Mouse (Mus musculus) macrophage (primary cell): Measurements from ENCODE around the gene Odf2. TPM values are rescaled to one million over a fixed set of nuclear protein-coding genes. Genes with fewer than 3 reads are reported as not detected.
A peak's percentile ranks its signal among the peaks of the same experiment; 100 is the strongest.
"Not testable (repeated sequence)": the region's sequence is repeated elsewhere in the genome, so short reads cannot be mapped to it uniquely, and the experiment has no call there.

ENCODE experiments used
- H3K27ac ChIP-seq: fragments of 350-480 bp; formaldehyde crosslinking; 2 replicates; pipeline ENCODE4 v1.9.0; 2021
- H3K36me3 ChIP-seq: fragments of 350-480 bp; formaldehyde crosslinking; 2 replicates; pipeline ENCODE4 v1.9.0; 2021; ENCODE audit errors: inconsistent target
- H3K4me3 ChIP-seq: fragments of 350-480 bp; formaldehyde crosslinking; 2 replicates; pipeline ENCODE4 v1.9.0; 2021; ENCODE audit errors: inconsistent target
- H3K79me2 ChIP-seq: fragments of 350-480 bp; formaldehyde crosslinking; 2 replicates; pipeline ENCODE4 v1.9.0; 2021; ENCODE audit errors: inconsistent target
- WGBS: methylation state at CpG from one replicate; pipeline ENCODE4 v1.1.7; 2026; ENCODE audit warnings: inconsistent platforms; ENCODE audit not compliant: missing documents; 5-methylcytosine and 5-hydroxymethylcytosine counted together
- polyA plus RNA-seq: library from polyadenylated mRNA; stranded (reverse); fragments of 250-400 nt; gene quantifications from 3 replicates; pipeline ENCODE4 v1.2.4, GENCODE M21; 2018; ENCODE audit warnings: inconsistent platforms

Odf2 gene
- polyA plus RNA-seq, 1 experiment from 2014 or later = 46.9 TPM

GRCm38 (mm10) chr2:29886659-29887292, 2.2 kb upstream of the Odf2 start:
- 57% methylated on average over 6 of the region's 9 CpGs for WGBS
- peaks cover 17% of the 10 kb centered on the region for H3K79me2 ChIP-seq
- H3K27ac ChIP-seq, H3K4me3 ChIP-seq, H3K36me3 ChIP-seq: not testable (repeated sequence)

- Histone ChIP-seq H3K27ac (peak overlapping the region; percentile 13; the same call in 1 of the 2 replicates), H3K36me3 (peaks cover 25% of the 10 kb centered on the region), H3K79me2 (peaks cover 30% of the 10 kb centered on the region), H3K4me3 (peak overlapping the region; percentile 51)
- WGBS = 2% methylated on average over 60 of the region's 61 CpGs
Measured at GRCm38 (mm10) chr2:29889991-29890833, 1.2 kb downstream of the Odf2 start.

- Histone ChIP-seq H3K27ac (no peak overlapping the region), H3K4me3 (no peak overlapping the region), H3K79me2 (peaks cover 30% of the 10 kb centered on the region), H3K36me3 (peaks cover 41% of the 10 kb centered on the region)
- WGBS = 93% methylated on average over 6 of the region's 6 CpGs
Measured at GRCm38 (mm10) chr2:29891773-29892172, 2.8 kb downstream of the Odf2 start.

GRCm38 (mm10) chr2:29896071-29896470, 7.0 kb downstream of the Odf2 start:
- H3K79me2 ChIP-seq = peaks cover 20% of the 10 kb centered on the region
- peaks cover 81% of the 10 kb centered on the region for H3K36me3 ChIP-seq
- H3K27ac ChIP-seq = no peak overlapping the region
- 100% methylated on average over 1 of the region's 1 CpGs for WGBS
- H3K4me3 ChIP-seq = no peak overlapping the region

- Histone ChIP-seq H3K36me3 (peaks cover 92% of the 10 kb centered on the region), H3K4me3 (no peak overlapping the region), H3K79me2 (peaks cover 7% of the 10 kb centered on the region), H3K27ac (no peak overlapping the region)
- 90% methylated on average over 2 of the region's 2 CpGs for WGBS
Measured at GRCm38 (mm10) chr2:29897366-29897765, 8.3 kb downstream of the Odf2 start.

- WGBS = 100% methylated on average over 1 of the region's 1 CpGs
- peaks cover 92% of the 10 kb centered on the region for H3K36me3 ChIP-seq
Measured at GRCm38 (mm10) chr2:29898081-29898480, 9.1 kb downstream of the Odf2 start.

GRCm38 (mm10) chr2:29902194-29902593, 13.2 kb downstream of the Odf2 start:
- peaks cover 81% of the 10 kb centered on the region for H3K36me3 ChIP-seq
- WGBS = 95% methylated on average over 10 of the region's 10 CpGs
- no peaks in the 10 kb centered on the region; the same call in 1 of the 2 replicates for H3K79me2 ChIP-seq
- no peak overlapping the region for H3K4me3 ChIP-seq
- H3K27ac ChIP-seq = no peak overlapping the region

More at GRCm38 (mm10) chr2:29898081-29898480, 9.1 kb downstream of the Odf2 start:
- Histone ChIP-seq H3K27ac (no peak overlapping the region), H3K4me3 (no peak overlapping the region), H3K79me2 (no peaks in the 10 kb centered on the region; the same call in 1 of the 2 replicates)

- not testable (repeated sequence) for H3K27ac ChIP-seq, H3K79me2 ChIP-seq, H3K4me3 ChIP-seq
- 83% methylated on average over 2 of the region's 2 CpGs for WGBS
- H3K36me3 ChIP-seq = peaks cover 37% of the 10 kb centered on the region
Measured at GRCm38 (mm10) chr2:29908171-29908570, 19.1 kb downstream of the Odf2 start.

GRCm38 (mm10) chr2:29910042-29910441, 21.0 kb downstream of the Odf2 start:
- no peaks in the 10 kb centered on the region for H3K79me2 ChIP-seq

GRCm38 (mm10) chr2:29917621-29918020, 28.6 kb downstream of the Odf2 start:
- Histone ChIP-seq H3K4me3 (no peak overlapping the region), H3K36me3 (peaks cover 74% of the 10 kb centered on the region), H3K79me2 (no peaks in the 10 kb centered on the region), H3K27ac (no peak overlapping the region)
- 97% methylated on average over 11 of the region's 11 CpGs for WGBS

More at GRCm38 (mm10) chr2:29910042-29910441, 21.0 kb downstream of the Odf2 start:
- no peak overlapping the region for H3K4me3 ChIP-seq
- H3K36me3 ChIP-seq = peaks cover 33% of the 10 kb centered on the region
- no peak overlapping the region for H3K27ac ChIP-seq
- 91% methylated on average over 2 of the region's 2 CpGs for WGBS

- H3K4me3 ChIP-seq = no peak overlapping the region
- peaks cover 84% of the 10 kb centered on the region for H3K36me3 ChIP-seq
- WGBS = 72% methylated on average over 11 of the region's 11 CpGs
- H3K79me2 ChIP-seq = no peaks in the 10 kb centered on the region
- H3K27ac ChIP-seq = no peak overlapping the region
Measured at GRCm38 (mm10) chr2:29922011-29922410, 33.0 kb downstream of the Odf2 start.

GRCm38 (mm10) chr2:29926542-29926941, 37.5 kb downstream of the Odf2 start:
- H3K36me3 ChIP-seq = peaks cover 70% of the 10 kb centered on the region
- H3K79me2 ChIP-seq = no peaks in the 10 kb centered on the region
- WGBS = 89% methylated on average over 5 of the region's 5 CpGs
- no peak overlapping the region for H3K27ac ChIP-seq
- no peak overlapping the region for H3K4me3 ChIP-seq

GRCm38 (mm10) chr2:29930506-29930905, 41.5 kb downstream of the Odf2 start:
- peaks cover 34% of the 10 kb centered on the region for H3K36me3 ChIP-seq
- H3K4me3 ChIP-seq = no peak overlapping the region
- H3K79me2 ChIP-seq = no peaks in the 10 kb centered on the region
- 97% methylated on average over 10 of the region's 10 CpGs for WGBS
- H3K27ac ChIP-seq = no peak overlapping the region

GRCm38 (mm10) chr2:29931194-29931593, 42.2 kb downstream of the Odf2 start:
- WGBS = 94% methylated on average over 6 of the region's 6 CpGs
- H3K36me3 ChIP-seq = peaks cover 28% of the 10 kb centered on the region
- peaks cover 7% of the 10 kb centered on the region; the same call in 1 of the 2 replicates for H3K79me2 ChIP-seq
- H3K27ac ChIP-seq = no peak overlapping the region
- H3K4me3 ChIP-seq = no peak overlapping the region
